Mouse (Mus musculus): Measurements from ENCODE around the gene Sgca. TPM values are rescaled to one million over a fixed set of nuclear protein-coding genes. Genes with fewer than 3 reads are reported as not detected.

Gene Sgca
- total RNA-seq, 1 experiment from 2014 or later, result not detected

- DNase-seq, result no peak
These were observed 25.6 kb upstream of the Sgca start for GRCm38 (mm10) chr11:95001584-95002347.

GRCm38 (mm10) chr11:95001058-95001457, 24.9 kb upstream of the Sgca start:
- peak; percentile 75 for DNase-seq

- DNase-seq, result peak; percentile 51
These were observed 24.4 kb upstream of the Sgca start for GRCm38 (mm10) chr11:95000548-95000947.

- no peak for DNase-seq
These were observed 24.0 kb upstream of the Sgca start for GRCm38 (mm10) chr11:95000128-95000527.

GRCm38 (mm10) chr11:94998041-94998531, 22.0 kb upstream of the Sgca start:
- no peak for DNase-seq

GRCm38 (mm10) chr11:94997596-94997995, 21.5 kb upstream of the Sgca start:
- no peak for DNase-seq

- no peak for DNase-seq
These were observed 20.9 kb upstream of the Sgca start for GRCm38 (mm10) chr11:94996984-94997383.

GRCm38 (mm10) chr11:94996101-94996500, 20.0 kb upstream of the Sgca start:
- no peak for DNase-seq

- no peak for DNase-seq
These were observed 19.0 kb upstream of the Sgca start for GRCm38 (mm10) chr11:94994947-94995772.

- peak; percentile 35 for DNase-seq
These were observed 18.2 kb upstream of the Sgca start for GRCm38 (mm10) chr11:94994208-94994814.

- DNase-seq, result peak; percentile 65
These were observed 16.9 kb upstream of the Sgca start for GRCm38 (mm10) chr11:94992754-94993606.

- peak; percentile 60 for DNase-seq
These were observed 16.3 kb upstream of the Sgca start for GRCm38 (mm10) chr11:94992480-94992753.

- DNase-seq, result peak; percentile 69
These were observed 15.7 kb upstream of the Sgca start for GRCm38 (mm10) chr11:94991641-94992479.

- DNase-seq, result peak; percentile 94
These were observed 14.8 kb upstream of the Sgca start, which contains the start of gene Ppp1r9b for GRCm38 (mm10) chr11:94990749-94991577. TSS of gene Ppp1r9b (plus strand) at chr11:94991035.

- DNase-seq, result no peak
These were observed 14.1 kb upstream of the Sgca start for GRCm38 (mm10) chr11:94990102-94990748.

GRCm38 (mm10) chr11:94989562-94990017, 13.5 kb upstream of the Sgca start:
- DNase-seq, result peak; percentile 64

GRCm38 (mm10) chr11:94988780-94989561, 12.8 kb upstream of the Sgca start:
- DNase-seq, result peak; percentile 37

GRCm38 (mm10) chr11:94987851-94988250, 11.7 kb upstream of the Sgca start:
- DNase-seq, result peak; percentile 71

GRCm38 (mm10) chr11:94987341-94987740, 11.2 kb upstream of the Sgca start:
- no peak for DNase-seq

Measured in adrenal gland, postnatal 25 days (tissue).